Mouse (Mus musculus) CH12.LX (cell line): Measurements from ENCODE around the gene Slc26a8. TPM values are rescaled to one million over a fixed set of nuclear protein-coding genes. Genes with fewer than 3 reads are reported as not detected.

Source experiments
- DNase-seq: peaks from one replicate; pipeline ENCODE4 v3.0.0-alpha.2; 2013; ENCODE audit errors: extremely low read depth
- H3K27ac ChIP-seq: 2 replicates; pipeline ENCODE4 v1.5.1; 2012; ENCODE audit warnings: low read depth, mild to moderate bottlenecking, control low read depth, moderate library complexity; ENCODE audit not compliant: insufficient read depth
- H3K27me3 ChIP-seq: replicated peaks from 2 replicates; pipeline ENCODE3; 2012; ENCODE audit warnings: inconsistent platforms
- H3K36me3 ChIP-seq, 2 experiments: replicated peaks in 1 of 2; 2 replicates each; pipeline versions ENCODE3 to v1.6.1; 2012; ENCODE audit warnings: inconsistent platforms in 1 of 2, low read length in 1 of 2, mild to moderate bottlenecking in 1 of 2, mixed read lengths in 1 of 2, moderate library complexity in 1 of 2; ENCODE audit not compliant: control insufficient read depth in 1 of 2, insufficient read depth in 1 of 2
- H3K4me1 ChIP-seq, 2 experiments: 2 replicates each; pipeline ENCODE4 v1.6.1; 2012; ENCODE audit warnings: inconsistent platforms in 1 of 2, moderate library complexity in 1 of 2; ENCODE audit not compliant: insufficient read depth in 2 of 2, control insufficient read depth in 1 of 2
- H3K4me2 ChIP-seq: 2 replicates; pipeline ENCODE4 v1.6.1; 2012; ENCODE audit warnings: low read depth, mild to moderate bottlenecking, control low read depth; ENCODE audit not compliant: poor library complexity, insufficient read depth, severe bottlenecking
- H3K4me3 ChIP-seq, 3 experiments: fragments of 150-350 bp in 1 of 3; sonication (generic) in 1 of 3; replicated peaks in 1 of 3; 2 replicates each; pipeline versions ENCODE3 to v1.5.1; 2011 to 2012; ENCODE audit warnings: low read depth in 2 of 3, low read length in 2 of 3, mild to moderate bottlenecking in 2 of 3, moderate library complexity in 2 of 3, control low read depth in 1 of 3, improper control_type of control experiment in 1 of 3, inconsistent platforms in 1 of 3, mixed read lengths in 1 of 3; ENCODE audit not compliant: poor library complexity in 1 of 3
- H3K79me2 ChIP-seq: replicated peaks from 2 replicates; pipeline ENCODE4 v1.6.1; 2012; ENCODE audit warnings: mild to moderate bottlenecking, moderate library complexity; ENCODE audit not compliant: control insufficient read depth, poor library complexity, insufficient read depth, severe bottlenecking; ENCODE audit errors: extremely low read depth
- H3K9ac ChIP-seq: 2 replicates; pipeline ENCODE4 v1.6.1; 2012; ENCODE audit warnings: low read depth, mild to moderate bottlenecking, control low read depth, moderate library complexity; ENCODE audit not compliant: insufficient read depth
- H3K9me3 ChIP-seq: replicated peaks from 2 replicates; pipeline ENCODE3; 2012; ENCODE audit warnings: low read length, inconsistent platforms, mixed read lengths
- BHLHE40 ChIP-seq: IDR thresholded peaks from 2 replicates; pipeline ENCODE4 v1.6.1; 2011; ENCODE audit warnings: mild to moderate bottlenecking, low read depth, low read length, improper control_type of control experiment
- CHD1 ChIP-seq: IDR thresholded peaks from 2 replicates; pipeline ENCODE4 v1.6.1; 2012; ENCODE audit warnings: low read depth, low read length, improper control_type of control experiment, inconsistent platforms
- CTCF ChIP-seq, 2 experiments: IDR thresholded peaks in 1 of 2; conservative IDR thresholded peaks in 1 of 2; 2 replicates each; pipeline ENCODE4 v1.5.1; 2011 to 2012; ENCODE audit warnings: low read depth in 2 of 2, low read length in 2 of 2, improper control_type of control experiment in 1 of 2, inconsistent platforms in 1 of 2, mild to moderate bottlenecking in 1 of 2, moderate library complexity in 1 of 2
- E2F4 ChIP-seq: IDR thresholded peaks from 2 replicates; pipeline ENCODE4 v1.6.1; 2011; ENCODE audit warnings: low read depth, low read length, improper control_type of control experiment; ENCODE audit not compliant: insufficient replicate concordance
- ELF1 ChIP-seq: IDR thresholded peaks from 2 replicates; pipeline ENCODE4 v1.6.1; 2014; ENCODE audit warnings: low read depth, mild to moderate bottlenecking, inconsistent platforms, low read length, improper control_type of control experiment
- EP300 ChIP-seq: IDR thresholded peaks from 2 replicates; pipeline ENCODE4 v1.6.1; 2011; ENCODE audit warnings: low read length, improper control_type of control experiment
- HCFC1 ChIP-seq: IDR thresholded peaks from 2 replicates; pipeline ENCODE4 v1.6.1; 2012; ENCODE audit warnings: low read depth, mild to moderate bottlenecking, inconsistent platforms, low read length, improper control_type of control experiment
- IRF4 ChIP-seq: IDR thresholded peaks from 2 replicates; pipeline ENCODE4 v1.6.1; 2014; ENCODE audit warnings: low read depth, mild to moderate bottlenecking, inconsistent platforms, low read length, improper control_type of control experiment
- MAFK ChIP-seq: IDR thresholded peaks from 2 replicates; pipeline ENCODE4 v1.6.1; 2011; ENCODE audit warnings: low read length, improper control_type of control experiment; ENCODE audit not compliant: insufficient replicate concordance
- MAX ChIP-seq: IDR thresholded peaks from 2 replicates; pipeline ENCODE4 v1.6.1; 2011; ENCODE audit warnings: low read length, improper control_type of control experiment
- MAZ ChIP-seq: IDR thresholded peaks from 2 replicates; pipeline ENCODE4 v1.6.1; 2012; ENCODE audit warnings: low read depth, mild to moderate bottlenecking, inconsistent platforms, low read length, improper control_type of control experiment, moderate library complexity
- MXI1 ChIP-seq: IDR thresholded peaks from 2 replicates; pipeline ENCODE4 v1.6.1; 2011; ENCODE audit warnings: mild to moderate bottlenecking, low read depth, low read length, improper control_type of control experiment
- MYC ChIP-seq: IDR thresholded peaks from 2 replicates; pipeline ENCODE4 v1.6.1; 2011; ENCODE audit warnings: low read depth, mild to moderate bottlenecking, improper control_type of control experiment, low read length
- NRF1 ChIP-seq: IDR thresholded peaks from 2 replicates; pipeline ENCODE4 v1.6.1; 2014; ENCODE audit warnings: low read depth, mild to moderate bottlenecking, inconsistent platforms, low read length, improper control_type of control experiment, moderate library complexity
- PAX5 ChIP-seq: IDR thresholded peaks from 2 replicates; pipeline ENCODE4 v1.6.1; 2012; ENCODE audit warnings: low read length, inconsistent platforms, mixed read lengths
- POLR2A ChIP-seq: IDR thresholded peaks from 2 replicates; pipeline ENCODE4 v1.6.1; 2011; ENCODE audit warnings: low read depth, mild to moderate bottlenecking, improper control_type of control experiment, low read length
- POLR2AphosphoS2 ChIP-seq: IDR thresholded peaks from 2 replicates; pipeline ENCODE4 v1.6.1; 2011; ENCODE audit warnings: low read depth, low read length, improper control_type of control experiment
- RAD21 ChIP-seq: IDR thresholded peaks from 2 replicates; pipeline ENCODE4 v1.6.1; 2011; ENCODE audit warnings: low read depth, mild to moderate bottlenecking, low read length, improper control_type of control experiment, moderate library complexity
- SIN3A ChIP-seq: IDR thresholded peaks from 2 replicates; pipeline ENCODE4 v1.6.1; 2012; ENCODE audit warnings: low read length, improper control_type of control experiment, inconsistent platforms
- SMC3 ChIP-seq: IDR thresholded peaks from 2 replicates; pipeline ENCODE4 v1.6.1; 2011; ENCODE audit warnings: low read depth, low read length, improper control_type of control experiment
- TBP ChIP-seq: conservative IDR thresholded peaks from 2 replicates; pipeline ENCODE4 v1.6.1; 2011; ENCODE audit warnings: low read depth, low read length, improper control_type of control experiment
- TCF12 ChIP-seq: IDR thresholded peaks from 2 replicates; pipeline ENCODE4 v1.6.1; 2014; ENCODE audit warnings: low read depth, mild to moderate bottlenecking, inconsistent platforms, low read length, improper control_type of control experiment
- UBTF ChIP-seq: IDR thresholded peaks from 2 replicates; pipeline ENCODE4 v1.6.1; 2012; ENCODE audit warnings: low read depth, mild to moderate bottlenecking, inconsistent platforms, low read length, improper control_type of control experiment, moderate library complexity
- USF1 ChIP-seq: IDR thresholded peaks from 2 replicates; pipeline ENCODE4 v1.6.1; 2014; ENCODE audit warnings: low read depth, mild to moderate bottlenecking, inconsistent platforms, low read length, improper control_type of control experiment
- ZC3H11A ChIP-seq: IDR thresholded peaks from 2 replicates; pipeline ENCODE4 v1.6.1; 2012; ENCODE audit warnings: low read depth, mild to moderate bottlenecking, inconsistent platforms, low read length, improper control_type of control experiment
- ZKSCAN1 ChIP-seq: IDR thresholded peaks from 2 replicates; pipeline ENCODE4 v1.6.1; 2012; ENCODE audit warnings: low read depth, inconsistent platforms, low read length, improper control_type of control experiment, borderline replicate concordance
- dilution Hi-C: fragments of 300-500 bp; cut with MboI; formaldehyde crosslinking; loops from 2 replicates; pipeline ENCODE4 v1.14.3; 2020; ENCODE audit warnings: low sequenced_read_pairs; ENCODE audit not compliant: extremely low pct_unique_long_range_greater_than_20kb, extremely low pct_ligation_motif_present
- in situ Hi-C: fragments of 300-500 bp; cut with MboI; formaldehyde crosslinking; loops from 3 replicates; pipeline ENCODE4 v1.14.3; 2019; ENCODE audit warnings: low sequenced_read_pairs, low pct_ligation_motif_present, low pct_unique_long_range_greater_than_20kb, mixed read lengths
- polyA plus RNA-seq: library from polyadenylated mRNA; unstranded; fragments of >175 nt; gene quantifications from 2 replicates; pipeline ENCODE4 v1.2.1, GENCODE M21; 2012; ENCODE audit warnings: low read depth; ENCODE audit not compliant: insufficient read length
- total RNA-seq, 2 experiments: library from RNA; depleted of rRNA; stranded (reverse); fragments of 300-350 nt in 1 of 2; fragments of >200 nt in 1 of 2; gene quantifications; 2 replicates each; pipeline ENCODE4 v1.2.3; 2012 to 2014

Gene Slc26a8
- total and polyA plus RNA-seq, 3 experiments = 0.44 TPM; not detected in 2

GRCm38 (mm10) chr17:28613096-28613495 is 76.9 kb downstream of the Slc26a8 start:
- Histone ChIP-seq H3K79me2 (peaks cover 78% of the 10 kb centered on the region), H3K27ac (no peak overlapping the region), H3K27me3 (no peaks in the 10 kb centered on the region), H3K36me3 (peaks cover 31 to 76% of the 10 kb centered on the region in 2 experiments), H3K4me3 (no peak overlapping the region), H3K4me2 (no peak overlapping the region), H3K9ac (no peak overlapping the region), H3K9me3 (no peaks in the 10 kb centered on the region), H3K4me1 (peaks cover 2 to 16% of the 10 kb centered on the region in 2 experiments)
- DNase-seq = no peak
- dilution Hi-C loops = no loop called here
- in situ Hi-C loops = no loop called here
- no peak for TF ChIP-seq MAX
- TF ChIP-seq CHD1 = no peak
- TF ChIP-seq IRF4 = no peak
- no peak for TF ChIP-seq PAX5
- no peak for TF ChIP-seq MAZ
- TF ChIP-seq RAD21 = no peak
- TF ChIP-seq POLR2AphosphoS2 = no peak
- no peak for TF ChIP-seq MAFK
- TF ChIP-seq ZKSCAN1 = no peak
- TF ChIP-seq CTCF (conservative IDR thresholded peaks at IDR 0.05 in 1 of 2, IDR thresholded peaks at IDR 0.05 in 1 of 2; ENCODE audit: low read depth in 2 of 2, low read length in 2 of 2) = no peak
- no peak for TF ChIP-seq USF1
- no peak for TF ChIP-seq MXI1
- no peak for TF ChIP-seq ZC3H11A
- TF ChIP-seq TBP = no peak
- no peak for TF ChIP-seq SMC3
- no peak for TF ChIP-seq TCF12
- no peak for TF ChIP-seq ELF1
- TF ChIP-seq SIN3A = no peak
- TF ChIP-seq UBTF = no peak
- TF ChIP-seq NRF1 = no peak

- in situ Hi-C loops = no loop called here
- no peaks in the 10 kb centered on the region for H3K9me3 ChIP-seq
- DNase-seq = no peak
- no peaks in the 10 kb centered on the region for H3K27me3 ChIP-seq
- H3K79me2 ChIP-seq = peaks cover 73% of the 10 kb centered on the region
- H3K4me1 ChIP-seq = peaks cover 0 to 11% of the 10 kb centered on the region in 2 experiments; a peak in 2 of 4 replicates
- no peak overlapping the region for H3K4me3 ChIP-seq
- TF ChIP-seq ZKSCAN1 (no peak), UBTF (no peak), RAD21 (no peak), BHLHE40 (no peak), MYC (no peak), POLR2A (no peak), EP300 (no peak), TCF12 (no peak), ELF1 (no peak), SIN3A (no peak), E2F4 (no peak), MAFK (no peak), SMC3 (no peak), ZC3H11A (no peak), MAZ (no peak), HCFC1 (no peak)
- H3K9ac ChIP-seq = no peak overlapping the region
- H3K4me2 ChIP-seq = no peak overlapping the region
- H3K36me3 ChIP-seq = peaks cover 33 to 76% of the 10 kb centered on the region in 2 experiments
- no peak overlapping the region for H3K27ac ChIP-seq
- dilution Hi-C loops = no loop called here
Measured at GRCm38 (mm10) chr17:28612603-28613002, 77.4 kb downstream of the Slc26a8 start.
